Mouse (Mus musculus): Measurements from ENCODE around the gene Des. TPM values are rescaled to one million over a fixed set of nuclear protein-coding genes. Genes with fewer than 3 reads are reported as not detected.

The Des gene
- total and polyA plus RNA-seq, 3 experiments, result 9.3 to 18.9 (median 11.7) TPM

GRCm38 (mm10) chr1:75384470-75385141 lies 24.5 kb downstream of the Des start:
- no peak overlapping the region for H3K9ac ChIP-seq (ENCODE audit: insufficient read depth, low read depth)
- no peak overlapping the region for H3K27ac ChIP-seq (ENCODE audit: insufficient read depth, low read depth)
- peaks cover 10% of the 10 kb centered on the region for H3K9me3 ChIP-seq (replicated peaks; ENCODE audit: low read length)
- no peaks in the 10 kb centered on the region for H3K79me2 ChIP-seq (replicated peaks; ENCODE audit: control insufficient read depth, extremely low read depth, insufficient read depth, poor library complexity, severe bottlenecking)
- H3K27me3 ChIP-seq (replicated peaks), result no peaks in the 10 kb centered on the region
- no peak overlapping the region for H3K4me3 ChIP-seq (replicated peaks in 1 of 3; ENCODE audit: low read depth in 2 of 3, low read length in 2 of 3, poor library complexity in 1 of 3)
- TF ChIP-seq IRF4 (IDR thresholded peaks at IDR 0.05; ENCODE audit: low read depth, low read length) (no peak), ETS1 (conservative IDR thresholded peaks at IDR 0.05; ENCODE audit: low read depth, low read length) (no peak), MXI1 (IDR thresholded peaks at IDR 0.05; ENCODE audit: low read depth, low read length) (no peak), SMC3 (IDR thresholded peaks at IDR 0.05; ENCODE audit: low read depth, low read length) (no peak), ZC3H11A (IDR thresholded peaks at IDR 0.05; ENCODE audit: low read depth, low read length) (no peak), BHLHE40 (IDR thresholded peaks at IDR 0.05; ENCODE audit: low read depth, low read length) (no peak), MEF2A (IDR thresholded peaks at IDR 0.05; ENCODE audit: borderline replicate concordance, low read depth, low read length) (no peak), NELFE (IDR thresholded peaks at IDR 0.05; ENCODE audit: low read depth, low read length) (no peak), NRF1 (IDR thresholded peaks at IDR 0.05; ENCODE audit: low read depth, low read length) (no peak), SIN3A (IDR thresholded peaks at IDR 0.05; ENCODE audit: low read length) (no peak), MYC (IDR thresholded peaks at IDR 0.05; ENCODE audit: low read depth, low read length) (no peak), RCOR1 (conservative IDR thresholded peaks at IDR 0.05; ENCODE audit: low read depth, low read length) (no peak), KAT2A (IDR thresholded peaks at IDR 0.05; ENCODE audit: insufficient replicate concordance, low read length) (no peak), ZKSCAN1 (IDR thresholded peaks at IDR 0.05; ENCODE audit: borderline replicate concordance, low read depth, low read length) (no peak)
- DNase-seq (ENCODE audit: extremely low read depth), result no peak
- in situ Hi-C loops (cut with MboI; ENCODE audit: low pct_ligation_motif_present, low pct_unique_long_range_greater_than_20kb, low sequenced_read_pairs), result no loop called here
- H3K4me1 ChIP-seq (ENCODE audit: control insufficient read depth in 1 of 2, insufficient read depth in 2 of 2), result peaks cover 0 to 26% of the 10 kb centered on the region in 2 experiments; a peak in 2 of 4 replicates
- dilution Hi-C loops (cut with MboI; ENCODE audit: extremely low pct_ligation_motif_present, extremely low pct_unique_long_range_greater_than_20kb, low sequenced_read_pairs), result no loop called here
- H3K4me2 ChIP-seq (ENCODE audit: insufficient read depth, low read depth, poor library complexity, severe bottlenecking), result no peak overlapping the region
- peaks cover 7 to 54% of the 10 kb centered on the region in 2 experiments for H3K36me3 ChIP-seq (replicated peaks in 1 of 2; ENCODE audit: control insufficient read depth in 1 of 2, insufficient read depth in 1 of 2, low read length in 1 of 2)

GRCm38 (mm10) chr1:75385142-75385730 lies 25.1 kb downstream of the Des start:
- Histone ChIP-seq H3K27ac (ENCODE audit: insufficient read depth, low read depth) (no peak overlapping the region), H3K36me3 (replicated peaks in 1 of 2; ENCODE audit: control insufficient read depth in 1 of 2, insufficient read depth in 1 of 2, low read length in 1 of 2) (peaks cover 7 to 60% of the 10 kb centered on the region in 2 experiments), H3K4me2 (ENCODE audit: insufficient read depth, low read depth, poor library complexity, severe bottlenecking) (no peak overlapping the region), H3K9me3 (replicated peaks; ENCODE audit: low read length) (peaks cover 10% of the 10 kb centered on the region), H3K9ac (ENCODE audit: insufficient read depth, low read depth) (no peak overlapping the region), H3K27me3 (replicated peaks) (no peaks in the 10 kb centered on the region), H3K4me1 (ENCODE audit: control insufficient read depth in 1 of 2, insufficient read depth in 2 of 2) (peaks cover 0 to 20% of the 10 kb centered on the region in 2 experiments; a peak in 2 of 4 replicates), H3K4me3 (replicated peaks in 1 of 3; ENCODE audit: low read depth in 2 of 3, low read length in 2 of 3, poor library complexity in 1 of 3) (no peak overlapping the region), H3K79me2 (replicated peaks; ENCODE audit: control insufficient read depth, extremely low read depth, insufficient read depth, poor library complexity, severe bottlenecking) (no peaks in the 10 kb centered on the region)
- TF ChIP-seq MAZ (IDR thresholded peaks at IDR 0.05; ENCODE audit: low read depth, low read length) (no peak), JUND (conservative IDR thresholded peaks at IDR 0.05; ENCODE audit: low read depth, low read length) (no peak), RAD21 (IDR thresholded peaks at IDR 0.05; ENCODE audit: low read depth, low read length) (no peak), CTCF (conservative IDR thresholded peaks at IDR 0.05 in 1 of 2, IDR thresholded peaks at IDR 0.05 in 1 of 2; ENCODE audit: low read depth in 2 of 2, low read length in 2 of 2) (no peak), ZNF384 (IDR thresholded peaks at IDR 0.05; ENCODE audit: low read depth, low read length) (no peak), RCOR1 (conservative IDR thresholded peaks at IDR 0.05; ENCODE audit: low read depth, low read length) (no peak), MYC (IDR thresholded peaks at IDR 0.05; ENCODE audit: low read depth, low read length) (no peak), E2F4 (IDR thresholded peaks at IDR 0.05; ENCODE audit: insufficient replicate concordance, low read depth, low read length) (no peak), EP300 (IDR thresholded peaks at IDR 0.05; ENCODE audit: low read length) (no peak), TBP (conservative IDR thresholded peaks at IDR 0.05; ENCODE audit: low read depth, low read length) (no peak), ETS1 (conservative IDR thresholded peaks at IDR 0.05; ENCODE audit: low read depth, low read length) (no peak)
- in situ Hi-C loops (cut with MboI; ENCODE audit: low pct_ligation_motif_present, low pct_unique_long_range_greater_than_20kb, low sequenced_read_pairs), result no loop called here
- dilution Hi-C loops (cut with MboI; ENCODE audit: extremely low pct_ligation_motif_present, extremely low pct_unique_long_range_greater_than_20kb, low sequenced_read_pairs), result no loop called here
- DNase-seq (ENCODE audit: extremely low read depth), result no peak

All from CH12.LX (cell line).